1 mouse cellular context compared by ENCODE assay signal in the genomic region with DNA sequence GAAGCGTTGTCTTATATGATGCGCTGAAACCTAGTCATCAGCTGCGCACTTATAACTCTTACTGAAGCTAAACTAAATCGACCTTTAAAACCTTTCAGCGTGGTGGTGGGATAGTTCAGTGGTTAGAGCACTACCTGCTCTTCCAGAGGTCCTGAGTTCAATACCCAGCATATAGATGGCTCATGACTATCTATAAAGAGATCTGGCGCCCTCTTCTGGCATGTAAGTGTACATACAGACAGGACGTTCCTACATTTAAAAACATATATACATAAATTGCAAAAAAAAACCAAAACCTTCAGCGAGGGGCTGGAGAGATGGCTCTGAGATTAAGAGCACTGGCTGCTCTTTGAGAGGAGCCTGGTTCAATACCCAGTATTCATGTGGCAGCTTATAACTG.
TF ChIP-seq lines count a peak whose summit lies in the region.

No protein-coding gene starts in this region.

TF ChIP-seq in CH12.LX, 34 proteins besides CTCF, POLR2A, EP300 and RAD21 (continued from another document):
- TF ChIP-seq MYC (IDR thresholded peaks at IDR 0.05; ENCODE audit: low read depth, low read length) = peak; percentile 68
